Mouse (Mus musculus) ES-E14 (cell line): Measurements from ENCODE around the gene Jak2.

ENCODE experiments used
- CHD2 ChIP-seq: IDR thresholded peaks from 2 replicates; pipeline ENCODE4 v1.6.1; 2014; ENCODE audit warnings: mild to moderate bottlenecking, low read depth, low read length, inconsistent platforms
- HCFC1 ChIP-seq: IDR thresholded peaks from 2 replicates; pipeline ENCODE4 v1.6.1; 2012; ENCODE audit warnings: low read length, inconsistent platforms, borderline replicate concordance; ENCODE audit not compliant: insufficient read depth
- MAFK ChIP-seq: IDR thresholded peaks from 2 replicates; pipeline ENCODE4 v1.6.1; 2014; ENCODE audit warnings: mild to moderate bottlenecking, low read depth, low read length, inconsistent platforms; ENCODE audit not compliant: insufficient read depth
- ZNF384 ChIP-seq: IDR thresholded peaks from 2 replicates; pipeline ENCODE4 v1.6.1; 2012; ENCODE audit warnings: low read depth, low read length, inconsistent platforms

DNA sequence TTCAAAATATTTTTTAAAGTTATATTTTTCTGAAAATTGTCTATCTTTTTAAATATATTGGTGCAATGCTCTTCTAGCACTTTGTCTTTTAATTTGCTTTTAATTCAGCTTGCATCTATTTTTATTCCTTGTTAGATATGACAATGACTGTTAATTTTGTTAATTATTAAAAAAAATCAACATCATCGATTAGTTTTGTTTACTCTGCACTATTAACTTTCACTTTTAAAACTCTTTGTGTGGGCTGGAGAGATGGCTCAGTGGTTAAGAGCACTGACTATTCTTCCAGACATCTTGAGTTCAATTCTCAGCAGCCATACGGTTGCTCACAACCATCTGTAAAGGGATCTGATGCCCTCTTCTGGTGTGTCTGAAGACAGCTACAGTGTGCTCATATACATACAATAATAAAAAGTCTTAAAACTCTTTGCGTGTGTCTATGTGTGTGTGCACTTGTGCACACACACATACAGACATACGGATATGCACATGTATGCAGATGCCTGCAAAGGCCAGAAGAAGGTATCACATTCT, 17.2 kb downstream of the Jak2 start:
- TF ChIP-seq ZNF384: no peak
- no peak for TF ChIP-seq HCFC1
- TF ChIP-seq MAFK: no peak
- TF ChIP-seq CHD2: no peak
